Mouse (Mus musculus) cortical plate, adult 2 months (tissue): Measurements from ENCODE around the gene Lca5.
A peak's percentile ranks its signal among the peaks of the same experiment; 100 is the strongest.

ENCODE experiments used
- CTCF ChIP-seq: fragments of 200-500 bp; IDR thresholded peaks from 2 replicates; pipeline ENCODE4 v1.5.1; 2011; ENCODE audit warnings: mild to moderate bottlenecking, control low read depth, low read length; ENCODE audit not compliant: insufficient read depth; ENCODE audit errors: extremely low read depth
- POLR2A ChIP-seq: fragments of 200-500 bp; IDR thresholded peaks from 2 replicates; pipeline ENCODE4 v1.6.1; 2011; ENCODE audit warnings: mild to moderate bottlenecking, low read length, control low read depth; ENCODE audit not compliant: insufficient read depth; ENCODE audit errors: extremely low read depth

DNA sequence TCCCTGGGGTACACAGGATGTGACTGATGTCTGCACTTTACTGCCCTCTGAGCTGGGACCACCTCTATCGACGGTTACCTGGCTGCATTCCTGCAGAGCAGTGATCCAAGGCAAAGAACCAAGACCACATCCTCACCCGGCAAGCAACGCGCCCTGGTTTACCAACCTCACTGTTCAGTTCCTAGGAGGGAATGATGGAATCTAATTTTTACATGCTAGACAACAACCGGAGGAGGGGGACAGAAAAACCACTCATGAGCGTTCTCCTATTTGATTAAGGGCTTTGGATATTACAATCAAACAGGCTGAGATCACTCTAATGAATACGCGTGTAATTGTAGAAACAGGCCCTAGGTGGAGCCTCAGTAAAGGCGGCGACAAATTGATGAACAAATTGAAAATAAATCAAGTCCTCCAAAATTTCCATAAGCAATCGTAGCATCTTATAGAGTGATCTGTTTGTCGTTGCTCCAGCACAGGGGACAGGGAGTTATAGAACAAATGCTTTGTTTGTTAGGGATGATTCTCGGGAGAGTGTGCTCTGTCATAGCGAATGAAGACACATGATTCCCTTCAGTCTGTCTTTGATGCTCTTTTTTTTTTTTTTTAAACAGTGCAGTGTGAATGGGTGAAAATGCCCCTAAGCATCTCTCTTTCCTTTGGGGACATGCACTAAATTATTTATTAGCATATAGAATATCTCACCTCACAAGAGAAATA lies 47.7 kb upstream of the Lca5 start:
- TF ChIP-seq CTCF (peak; percentile 39; the same call in 1 of the 2 replicates), POLR2A (no peak)
